Mouse (Mus musculus): ENCODE measurements at regions not wholly inside any gene's neighbourhood (a gene's known extent, or its start where the extent isn't known, plus 50 kb on each side); places are given as distances from the start of the nearest gene placed in this dataset.

DNA sequence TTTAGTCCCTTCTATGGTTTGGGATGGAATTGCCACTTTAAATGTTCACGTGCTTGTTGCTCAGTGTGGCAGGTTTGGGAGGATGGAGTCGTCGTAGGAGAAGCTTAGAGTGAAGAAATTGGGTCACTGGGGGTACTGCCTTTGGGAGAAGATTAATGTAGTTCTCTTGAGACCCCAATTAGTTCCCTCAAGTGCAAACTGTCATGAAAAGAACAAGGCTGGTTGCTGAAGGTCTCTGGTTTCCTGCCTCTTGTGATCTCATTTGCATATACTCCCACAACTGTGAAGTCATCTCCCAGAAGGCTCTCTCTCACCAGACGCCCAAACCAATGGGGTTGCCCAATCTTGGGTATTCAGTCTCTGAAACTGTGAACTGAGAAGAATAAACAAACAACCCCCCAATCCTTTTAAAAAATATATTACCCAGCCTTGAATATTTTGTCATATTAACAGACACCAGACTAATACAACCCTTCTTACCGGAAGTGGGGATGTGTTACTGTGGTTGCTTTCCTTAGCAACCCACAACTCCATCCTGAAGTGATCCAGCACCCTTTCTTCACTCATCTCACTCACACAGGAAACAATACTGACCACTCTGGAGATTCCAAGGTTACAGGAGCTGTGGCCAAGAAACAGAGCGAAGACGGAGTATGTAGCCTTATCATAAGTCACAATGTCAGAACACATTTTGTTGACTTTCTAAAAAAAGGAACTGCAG is 153.2 kb upstream of the Fndc3a start:
- intact Hi-C loops (cut with DNase I): no loop called here
- DNase-seq (ENCODE audit: low spot score): no peak

- intact Hi-C loops (cut with DNase I): no loop called here
- DNase-seq (ENCODE audit: low spot score): no peak
Measured at GRCm38 (mm10) chr14:72854226-72854625, 144.4 kb upstream of the Fndc3a start.

GRCm38 (mm10) chr14:72853104-72853503 is 143.3 kb upstream of the Fndc3a start:
- no peak for DNase-seq (ENCODE audit: low spot score)
- intact Hi-C loops (cut with DNase I): no loop called here

DNA sequence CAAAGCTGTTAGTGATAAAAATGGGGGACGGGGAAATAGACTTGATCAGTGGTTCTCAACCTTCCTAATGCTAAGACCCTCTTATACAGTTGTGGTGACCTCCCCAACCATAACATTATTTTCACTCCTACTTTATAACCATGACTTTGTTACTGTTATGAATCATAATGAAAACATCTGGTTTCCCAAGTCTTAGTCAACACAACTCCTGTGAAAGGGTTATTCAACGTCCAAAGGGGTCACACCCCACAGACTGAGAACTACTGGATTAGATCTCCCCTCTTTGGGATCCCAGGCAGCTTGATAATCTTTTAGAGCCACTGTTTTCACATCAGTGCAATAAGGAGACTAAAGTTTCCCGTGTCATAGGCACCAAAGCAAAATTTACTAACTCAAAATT is 141.1 kb upstream of the Fndc3a start:
- no peak for DNase-seq (ENCODE audit: low spot score)
- intact Hi-C loops (cut with DNase I): no loop called here

- intact Hi-C loops (cut with DNase I): no loop called here
- no peak for DNase-seq (ENCODE audit: low spot score)
Measured at GRCm38 (mm10) chr14:72848271-72848955, 138.6 kb upstream of the Fndc3a start.

- intact Hi-C loops (cut with DNase I): no loop called here
- no peak for DNase-seq (ENCODE audit: low spot score)
Measured at GRCm38 (mm10) chr14:72847466-72847865, 137.7 kb upstream of the Fndc3a start.

GRCm38 (mm10) chr14:72845621-72846440 is 136.0 kb upstream of the Fndc3a start:
- intact Hi-C loops (cut with DNase I): no loop called here
- DNase-seq (ENCODE audit: low spot score): no peak

GRCm38 (mm10) chr14:72844753-72845369 is 135.1 kb upstream of the Fndc3a start:
- intact Hi-C loops (cut with DNase I): no loop called here
- DNase-seq (ENCODE audit: low spot score): no peak

DNA sequence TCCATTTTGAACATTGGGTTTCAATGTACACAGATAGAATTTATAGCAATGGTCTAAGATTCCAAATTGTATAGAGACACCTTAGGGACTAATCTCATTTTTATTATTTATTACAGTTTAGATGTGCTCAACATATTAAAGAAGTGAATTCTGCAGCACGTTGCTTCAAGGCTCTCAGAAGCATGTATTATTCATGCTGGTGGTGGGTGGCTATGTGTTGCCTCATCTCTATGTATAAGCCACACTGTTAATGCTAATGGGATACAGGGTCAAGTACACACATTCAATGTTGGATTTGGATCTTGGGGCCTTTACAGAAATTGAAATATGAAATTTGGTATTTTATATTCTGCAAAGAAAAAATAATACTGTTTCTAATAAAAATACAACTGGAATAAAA is 131.9 kb upstream of the Fndc3a start:
- intact Hi-C loops (cut with DNase I): no loop called here
- no peak for DNase-seq (ENCODE audit: low spot score)

DNA sequence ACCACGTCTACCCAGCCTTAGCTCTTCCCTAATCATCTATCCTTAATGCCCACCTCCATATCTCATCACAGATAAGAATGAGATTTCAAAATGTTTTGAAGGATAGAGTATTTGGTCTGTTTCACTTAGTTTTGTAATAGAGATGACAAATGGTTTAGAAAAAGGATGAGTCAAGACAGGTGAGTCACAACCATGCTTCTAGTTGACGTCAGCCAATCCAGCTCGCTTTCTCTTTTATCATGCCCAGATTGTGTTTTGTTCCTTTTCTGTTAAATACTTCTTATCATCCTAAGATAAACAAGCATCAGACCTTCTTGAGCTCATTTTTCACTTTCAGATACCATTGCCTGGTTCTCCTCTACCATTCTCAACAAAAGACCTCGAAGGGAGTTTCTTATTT is 125.4 kb upstream of the Fndc3a start:
- no peak for DNase-seq (ENCODE audit: low spot score)
- intact Hi-C loops (cut with DNase I): no loop called here

DNA sequence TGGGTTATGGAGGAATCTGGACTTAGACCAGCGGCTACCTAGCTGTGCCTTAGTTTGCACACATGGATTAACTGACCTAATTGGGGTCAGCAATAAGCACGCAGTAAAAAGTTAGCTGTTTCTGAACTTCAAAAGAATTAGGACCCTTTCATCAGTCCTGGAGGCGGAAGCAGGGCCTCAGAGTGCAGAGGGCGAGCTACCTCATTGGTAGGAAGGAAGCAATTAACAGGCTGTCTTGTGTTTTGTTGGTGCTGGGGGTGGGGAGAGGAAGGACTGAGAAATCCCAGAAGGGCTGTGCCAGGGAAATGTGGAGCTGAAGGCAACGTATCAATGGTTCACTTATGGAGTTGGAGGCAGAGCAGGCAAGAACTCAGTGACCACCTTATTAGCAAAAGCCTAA is 119.5 kb upstream of the Fndc3a start:
- intact Hi-C loops (cut with DNase I): no loop called here

GRCm38 (mm10) chr14:72825549-72825948 is 115.7 kb upstream of the Fndc3a start:
- DNase-seq (ENCODE audit: low spot score): no peak
- intact Hi-C loops (cut with DNase I): no loop called here

More for the DNA sequence above, 119.5 kb upstream of the Fndc3a start:
- no peak for DNase-seq (ENCODE audit: low spot score)

GRCm38 (mm10) chr14:72822231-72822615 is 112.4 kb upstream of the Fndc3a start:
- DNase-seq (ENCODE audit: low spot score): no peak

GRCm38 (mm10) chr14:72821517-72822230 is 111.9 kb upstream of the Fndc3a start:
- DNase-seq (ENCODE audit: low spot score): no peak
- intact Hi-C loops (cut with DNase I): no loop called here

More at GRCm38 (mm10) chr14:72822231-72822615, 112.4 kb upstream of the Fndc3a start:
- intact Hi-C loops (cut with DNase I): no loop called here

GRCm38 (mm10) chr14:72819037-72819436 is 109.2 kb upstream of the Fndc3a start:
- intact Hi-C loops (cut with DNase I): no loop called here
- DNase-seq (ENCODE audit: low spot score): no peak

DNA sequence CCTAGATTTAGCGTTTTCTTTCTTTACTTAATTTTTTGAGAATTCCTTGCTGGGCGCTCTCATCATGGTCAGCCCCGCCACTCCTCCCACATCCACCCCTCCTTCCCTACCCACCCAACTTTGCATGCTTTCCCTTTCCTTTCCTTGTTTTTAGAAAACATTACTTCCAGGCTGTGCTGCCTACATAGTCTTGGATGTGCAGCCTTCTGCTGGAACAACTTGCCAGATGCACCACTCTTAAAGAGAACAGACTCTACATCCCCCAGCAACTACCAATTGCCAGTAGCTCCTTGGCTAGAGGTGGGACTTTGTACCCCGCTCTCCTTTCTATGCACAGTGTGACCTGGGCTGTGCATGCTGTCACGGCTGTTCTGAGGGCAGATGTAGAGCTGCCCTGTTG is 108.0 kb upstream of the Fndc3a start:
- intact Hi-C loops (cut with DNase I): no loop called here
- no peak for DNase-seq (ENCODE audit: low spot score)

GRCm38 (mm10) chr14:72816847-72817246 is 107.0 kb upstream of the Fndc3a start:
- intact Hi-C loops (cut with DNase I): no loop called here
- no peak for DNase-seq (ENCODE audit: low spot score)

GRCm38 (mm10) chr14:72809138-72809537 is 99.3 kb upstream of the Fndc3a start:
- intact Hi-C loops (cut with DNase I): no loop called here
- no peak for DNase-seq (ENCODE audit: low spot score)

DNA sequence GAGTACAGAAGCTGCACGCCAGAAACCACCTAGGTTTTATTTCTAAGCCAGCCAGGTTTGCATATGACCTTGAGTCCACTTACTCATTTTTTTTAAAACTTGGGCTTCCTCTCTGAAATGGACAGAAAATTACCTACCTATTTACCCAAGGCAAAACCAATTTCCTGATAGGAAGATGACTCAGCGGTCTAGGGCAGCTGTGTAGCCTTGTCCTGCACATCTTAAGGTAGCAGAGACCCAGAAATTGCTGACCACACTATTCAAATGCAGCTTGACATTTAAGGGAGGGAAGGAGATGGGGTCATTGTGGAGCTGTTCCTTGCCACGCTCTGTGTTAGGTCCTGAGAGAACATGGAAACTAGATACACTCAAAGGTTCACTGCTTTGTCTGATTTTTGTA is 98.1 kb upstream of the Fndc3a start:
- DNase-seq (ENCODE audit: low spot score): no peak
- intact Hi-C loops (cut with DNase I): no loop called here

DNA sequence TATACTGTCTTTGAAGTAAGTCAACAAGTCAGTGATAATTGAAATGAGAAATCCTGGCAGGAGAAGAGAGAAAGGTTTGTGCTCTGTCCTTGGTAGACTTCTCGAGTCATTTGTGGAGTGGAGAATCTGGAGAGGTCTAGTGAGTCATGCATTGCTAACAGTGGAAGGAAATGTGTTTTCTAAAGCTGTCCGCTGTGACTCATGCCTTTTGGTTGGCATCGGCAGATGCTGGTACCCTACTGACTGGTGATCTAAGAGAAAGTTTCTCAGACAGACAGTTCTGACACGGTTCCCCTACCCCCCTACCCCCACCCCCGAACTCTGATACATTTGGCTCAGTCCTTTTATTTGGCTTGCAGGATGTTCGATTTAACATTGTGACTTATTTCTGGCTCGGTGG is 97.5 kb upstream of the Fndc3a start:
- intact Hi-C loops (cut with DNase I): no loop called here
- no peak for DNase-seq (ENCODE audit: low spot score)
